Mouse (Mus musculus) megakaryocyte, embryonic 14.5 days (primary cell): ENCODE measurements around the gene Actb.

Source experiments
- FLI1 ChIP-seq: IDR thresholded peaks from 2 replicates; pipeline ENCODE4 v1.6.1; 2012; ENCODE audit warnings: low read length, inconsistent platforms, mixed read lengths
- GATA1 ChIP-seq: IDR thresholded peaks from 3 replicates; pipeline ENCODE4 v1.6.1; 2012; ENCODE audit warnings: mixed read lengths, low read length, inconsistent platforms, borderline replicate concordance

- TF ChIP-seq FLI1 (no peak), GATA1 (no peak)
Observed at GRCm38 (mm10) chr5:142932084-142932685, 25.6 kb upstream of the Actb start.
